ENCODE assay signal across 21 mouse cellular contexts in genomic region chr2:120032726-120033467, GRCm38 (mm10). TPM values are rescaled to one million over a fixed set of nuclear protein-coding genes. Genes with fewer than 3 reads are reported as not detected.
DNase-seq lines count a peak whose midpoint lies in the region; ATAC-seq and TF ChIP-seq lines count a peak whose summit lies in the region.
"Had no signal": no experiment of that assay in that cellular context is flagged by ENCODE, and none has a peak within 500 bp of the region (broad histone marks: within the 10 kb centered on the region; RNA-seq: fewer than 3 reads in every experiment).

Gene Pla2g4b (plus strand): TSS chr2:120033417.

- no peak for DNase-seq in cerebellum, adult 2 months
- no peak for DNase-seq in cerebellum, adult 9-10 months
- no peak for DNase-seq in lung, adult 2 months
- DNase-seq in lung, postnatal 4 days: no peak
- peak; percentile 82 for DNase-seq in A20 (ENCODE audit: low read depth, low spot score)
- no peak for DNase-seq in brain, embryonic 14.5 days (ENCODE audit: low read depth)
- no peak for DNase-seq in spleen, adult 18-20 months
- DNase-seq: adrenal gland, adult 8-10 months; adrenal gland, postnatal 14 days; adrenal gland, postnatal 36 days; embryo, embryonic 11 days had no signal

- no peak within 1 kb of the TSS for H3K9ac ChIP-seq in kidney, embryonic 14.5 days (ENCODE audit: low read depth, low read length)
- H3K9ac ChIP-seq: embryonic facial prominence, embryonic 13.5 days; embryonic facial prominence, embryonic 15.5 days; forebrain, embryonic 12.5 days; forebrain, embryonic 15.5 days had no signal

- no peak for TF ChIP-seq CTCF in cerebellum, adult 2 months (IDR thresholded peaks at IDR 0.05; ENCODE audit: borderline replicate concordance, insufficient read depth, low read depth, low read length)
- TF ChIP-seq CTCF in lung, adult 2 months (IDR thresholded peaks at IDR 0.05; ENCODE audit: insufficient read depth, low read length): no peak
- TF ChIP-seq CTCF in brain, embryonic 14.5 days (IDR thresholded peaks at IDR 0.05; ENCODE audit: borderline replicate concordance, extremely low read depth, insufficient read depth, insufficient read length): no peak

- peaks cover 67% of the 10 kb centered on the region for H3K36me3 ChIP-seq in kidney, embryonic 14.5 days (ENCODE audit: control insufficient read depth, insufficient read depth, low read length)

- WGBS in cerebellum, adult 2 months: 85% methylated on average over 12 of the region's 12 CpGs
- 67% methylated on average over 12 of the region's 12 CpGs for WGBS in lung, adult 2 months
- 88% methylated on average over 12 of the region's 12 CpGs for WGBS in kidney, embryonic 14.5 days

- no peaks in the 10 kb centered on the region for H3K27me3 ChIP-seq in cerebellum, adult 2 months (ENCODE audit: control insufficient read depth, insufficient read depth, low read length)
- H3K27me3 ChIP-seq in kidney, embryonic 14.5 days (ENCODE audit: control insufficient read depth, insufficient read depth, low read length): no peaks in the 10 kb centered on the region
- H3K27me3 ChIP-seq: embryonic facial prominence, embryonic 13.5 days; embryonic facial prominence, embryonic 15.5 days; forebrain, embryonic 12.5 days; forebrain, embryonic 15.5 days; Patski had no signal

- H3K4me2 ChIP-seq in kidney, embryonic 14.5 days (replicated peaks; ENCODE audit: low read depth, low read length): no peak within 1 kb of the TSS
- H3K4me2 ChIP-seq: embryonic facial prominence, embryonic 13.5 days; embryonic facial prominence, embryonic 15.5 days; forebrain, embryonic 12.5 days; forebrain, embryonic 15.5 days had no signal

- no peaks in the 10 kb centered on the region for H3K9me3 ChIP-seq in kidney, embryonic 14.5 days (ENCODE audit: control insufficient read depth, low read length)
- H3K9me3 ChIP-seq: embryonic facial prominence, embryonic 13.5 days; embryonic facial prominence, embryonic 15.5 days; forebrain, embryonic 10.5 days; forebrain, embryonic 12.5 days; forebrain, embryonic 15.5 days; G1E had no signal

- TF ChIP-seq POLR2A in cerebellum, adult 2 months (IDR thresholded peaks at IDR 0.05; ENCODE audit: borderline replicate concordance, insufficient read depth, low read length): no peak
- TF ChIP-seq POLR2A in lung, adult 2 months (IDR thresholded peaks at IDR 0.05; ENCODE audit: borderline replicate concordance, extremely low read depth, low read depth, low read length): no peak
- TF ChIP-seq POLR2A in brain, embryonic 14.5 days (IDR thresholded peaks at IDR 0.05; ENCODE audit: borderline replicate concordance, extremely low read depth, insufficient read depth, insufficient read length, poor library complexity, severe bottlenecking): no peak

- H3K4me1 ChIP-seq in cerebellum, adult 2 months (ENCODE audit: control insufficient read depth, insufficient read depth, low read length): peaks cover 15% of the 10 kb centered on the region
- H3K4me1 ChIP-seq in lung, adult 2 months (ENCODE audit: control insufficient read depth, insufficient read depth, low read length): peaks cover 5% of the 10 kb centered on the region
- H3K4me1 ChIP-seq in kidney, embryonic 14.5 days (ENCODE audit: control insufficient read depth, insufficient read depth, low read length): peaks cover 4% of the 10 kb centered on the region; the same call in 1 of the 2 replicates

- H3K4me3 ChIP-seq in cerebellum, adult 2 months (replicated peaks; ENCODE audit: insufficient read depth, low read depth, low read length): no peak within 1 kb of the TSS
- H3K4me3 ChIP-seq in lung, adult 2 months (replicated peaks; ENCODE audit: extremely low read depth, low read depth, low read length): no peak within 1 kb of the TSS
- no peak within 1 kb of the TSS for H3K4me3 ChIP-seq in kidney, embryonic 14.5 days (ENCODE audit: low read length)
- H3K4me3 ChIP-seq: embryonic facial prominence, embryonic 13.5 days; embryonic facial prominence, embryonic 15.5 days; erythroblast, embryonic 14.5 days; forebrain, embryonic 10.5 days; forebrain, embryonic 12.5 days; forebrain, embryonic 15.5 days had no signal

- ATAC-seq in kidney, embryonic 14.5 days (ENCODE audit: low FRiP score, low TSS enrichment): no peak
- ATAC-seq: activated CD4-positive, CD25-positive, alpha-beta regulatory T cell, adult 4 months; forebrain, embryonic 15.5 days; Patski had no signal

- no peak within 1 kb of the TSS for H3K27ac ChIP-seq in cerebellum, adult 2 months (ENCODE audit: insufficient read depth, low read length)
- no peak within 1 kb of the TSS for H3K27ac ChIP-seq in kidney, embryonic 14.5 days (ENCODE audit: low read depth, low read length)
- H3K27ac ChIP-seq: embryonic facial prominence, embryonic 13.5 days; embryonic facial prominence, embryonic 15.5 days; forebrain, embryonic 10.5 days; forebrain, embryonic 12.5 days; forebrain, embryonic 15.5 days had no signal

RNA-seq across cellular contexts. Expression of gene Pla2g4b, which starts in this region (rescaled TPM):
- 12.9 and 16.9 TPM in 2 replicates for polyA plus RNA-seq in cerebellum, adult 2 months (2012; rRNA removed)
- polyA plus RNA-seq in lung, adult 2 months (2012; rRNA removed): 4.3 and 20.6 TPM in 2 replicates
- 26.3 and 28.7 TPM in 2 replicates for polyA plus RNA-seq in brain, embryonic 14.5 days (2012; rRNA removed)
- 1.3 and 1.5 TPM in 2 replicates for polyA plus RNA-seq in kidney, embryonic 14.5 days (2014; fragmentation: Nextera tagmentation; extraction: Ambion mirVana)
